In the genomic region with DNA sequence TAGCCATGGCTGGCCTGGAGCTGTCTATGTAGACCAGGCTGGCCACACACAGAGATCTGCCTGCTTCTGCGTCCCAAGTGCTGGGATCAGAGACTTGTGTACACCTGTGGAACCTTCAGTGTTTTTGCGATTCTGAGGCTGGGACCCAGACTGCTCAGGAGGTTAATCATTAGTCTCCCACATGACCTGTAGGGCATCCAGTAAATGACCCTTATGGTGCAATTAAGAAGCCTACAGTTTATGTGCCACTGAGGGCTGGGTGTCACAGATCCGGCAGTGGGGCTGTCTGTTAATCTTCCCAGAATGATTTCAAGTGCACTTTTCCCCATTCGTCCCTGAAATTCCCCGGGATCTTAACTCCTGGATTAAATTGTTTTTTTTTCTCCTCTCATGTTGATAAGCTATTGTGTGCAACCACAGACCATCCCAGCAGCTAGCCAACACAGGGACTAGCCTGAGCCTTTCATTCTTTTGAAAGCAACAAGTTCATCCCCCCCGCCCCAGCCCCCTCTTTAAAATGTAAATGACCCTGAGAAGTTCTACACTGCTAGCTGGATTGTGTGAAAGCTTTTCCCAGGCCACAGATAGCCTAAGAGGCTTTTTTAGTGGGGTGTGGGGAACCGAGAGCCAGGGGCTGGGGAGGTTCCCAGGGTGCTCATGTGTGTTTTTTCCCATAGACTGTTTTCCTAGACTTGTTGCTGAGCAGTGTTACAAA, we compare ENCODE assay signal across 16 mouse cellular contexts. TPM values are rescaled to one million over a fixed set of nuclear protein-coding genes. Genes with fewer than 3 reads are reported as not detected.
DNase-seq lines count a peak whose midpoint lies in the region; ATAC-seq lines count a peak whose summit lies in the region.
"Had no signal": no experiment of that assay in that cellular context is flagged by ENCODE, and none has a peak within 500 bp of the region (broad histone marks: within the 10 kb centered on the region; RNA-seq: fewer than 3 reads in every experiment).

No protein-coding gene starts in this region.

- no peaks in the 10 kb centered on the region for H3K36me3 ChIP-seq in kidney, embryonic 15.5 days
- no peaks in the 10 kb centered on the region for H3K36me3 ChIP-seq in intestine, embryonic 16.5 days (ENCODE audit: control insufficient read depth, insufficient read depth, low read length)
- H3K36me3 ChIP-seq in stomach, embryonic 15.5 days: no peaks in the 10 kb centered on the region
- H3K36me3 ChIP-seq: embryonic facial prominence, embryonic 12.5 days; lung, embryonic 15.5 days had no signal

- DNase-seq in embryo, embryonic 10.5 days (ENCODE audit: low spot score): peak; percentile 44
- DNase-seq in embryo, embryonic 9.5 days (ENCODE audit: extremely low spot score): no peak
- no peak for DNase-seq in kidney, postnatal 36 days
- no peak for DNase-seq in gastrocnemius, adult 8-10 months (ENCODE audit: low spot score in 2 of 2)
- DNase-seq: adrenal gland, postnatal 14 days; cerebellum, postnatal 10 days; kidney, postnatal 25 days; left cerebral cortex, postnatal 4 days; right cerebral cortex, postnatal 25 days; thymus, adult 2 months had no signal

- H3K27me3 ChIP-seq in kidney, embryonic 15.5 days: peaks cover 33% of the 10 kb centered on the region
- peaks cover 13% of the 10 kb centered on the region; the same call in 1 of the 2 replicates for H3K27me3 ChIP-seq in intestine, embryonic 16.5 days (replicated peaks; ENCODE audit: control insufficient read depth, insufficient read depth, low read length)
- peaks cover 17% of the 10 kb centered on the region for H3K27me3 ChIP-seq in stomach, embryonic 15.5 days (replicated peaks)

- H3K27ac ChIP-seq in kidney, embryonic 15.5 days: peak overlapping the region; percentile 59
- H3K27ac ChIP-seq in intestine, embryonic 16.5 days (ENCODE audit: low read length): peak overlapping the region; percentile 58
- peak overlapping the region; percentile 32; the same call in 1 of the 2 replicates for H3K27ac ChIP-seq in stomach, embryonic 15.5 days
- H3K27ac ChIP-seq: embryonic facial prominence, embryonic 12.5 days; lung, embryonic 15.5 days had no signal

- no peak overlapping the region for H3K4me3 ChIP-seq in kidney, embryonic 15.5 days (replicated peaks)
- no peak overlapping the region for H3K4me3 ChIP-seq in intestine, embryonic 16.5 days (ENCODE audit: low read length)
- no peak overlapping the region for H3K4me3 ChIP-seq in stomach, embryonic 15.5 days (replicated peaks)
- H3K4me3 ChIP-seq: embryonic facial prominence, embryonic 12.5 days; lung, embryonic 15.5 days had no signal

- H3K4me2 ChIP-seq in kidney, embryonic 15.5 days: no peak overlapping the region
- H3K4me2 ChIP-seq in intestine, embryonic 16.5 days (ENCODE audit: low read depth, low read length): no peak overlapping the region
- no peak overlapping the region for H3K4me2 ChIP-seq in stomach, embryonic 15.5 days
- H3K4me2 ChIP-seq: embryonic facial prominence, embryonic 12.5 days; lung, embryonic 15.5 days had no signal

- peak; percentile 50; the same call in 1 of the 2 replicates for ATAC-seq in kidney, embryonic 15.5 days (replicated peaks; ENCODE audit: low FRiP score)
- peak; percentile 41; the same call in 1 of the 2 replicates for ATAC-seq in intestine, embryonic 16.5 days
- ATAC-seq in stomach, embryonic 15.5 days (ENCODE audit: insufficient read depth, low FRiP score, low read depth): no peak; the same call in 1 of the 2 replicates
- no peak for ATAC-seq in activated CD4-positive, CD25-positive, alpha-beta regulatory T cell, adult 4 months

- peaks cover 30% of the 10 kb centered on the region for H3K4me1 ChIP-seq in kidney, embryonic 15.5 days
- peaks cover 23% of the 10 kb centered on the region for H3K4me1 ChIP-seq in intestine, embryonic 16.5 days (ENCODE audit: control insufficient read depth, insufficient read depth, low read length)
- no peaks in the 10 kb centered on the region for H3K4me1 ChIP-seq in stomach, embryonic 15.5 days

- WGBS in kidney, embryonic 15.5 days: 33% methylated on average over 7 of the region's 7 CpGs
- 36% methylated on average over 7 of the region's 7 CpGs for WGBS in intestine, embryonic 16.5 days
- WGBS in stomach, embryonic 15.5 days: 39% methylated on average over 7 of the region's 7 CpGs

- no peak overlapping the region for H3K9ac ChIP-seq in kidney, embryonic 15.5 days
- no peak overlapping the region for H3K9ac ChIP-seq in intestine, embryonic 16.5 days (ENCODE audit: low read depth, low read length)
- no peak overlapping the region for H3K9ac ChIP-seq in stomach, embryonic 15.5 days
- H3K9ac ChIP-seq: embryonic facial prominence, embryonic 12.5 days; lung, embryonic 15.5 days had no signal

- no peaks in the 10 kb centered on the region for H3K9me3 ChIP-seq in kidney, embryonic 15.5 days (replicated peaks)
- no peaks in the 10 kb centered on the region for H3K9me3 ChIP-seq in intestine, embryonic 16.5 days (ENCODE audit: control insufficient read depth, low read length)
- H3K9me3 ChIP-seq in stomach, embryonic 15.5 days: no peaks in the 10 kb centered on the region
- H3K9me3 ChIP-seq: embryonic facial prominence, embryonic 12.5 days; lung, embryonic 15.5 days had no signal

RNA-seq across cellular contexts. Expression of gene Cdh1, which starts 3.7 kb away (rescaled TPM):
- 80.8 and 81.7 TPM in 2 replicates for polyA plus RNA-seq in kidney, embryonic 15.5 days (2015; fragmentation: Nextera tagmentation; extraction: Ambion mirVana)
- 170 and 181 TPM in 2 replicates for polyA plus RNA-seq in intestine, embryonic 16.5 days (2015; fragmentation: Nextera tagmentation; extraction: Ambion mirVana)
- 163 and 189 TPM in 2 replicates for polyA plus RNA-seq in stomach, embryonic 15.5 days (2015; fragmentation: Nextera tagmentation; extraction: Ambion mirVana)
- under 1 TPM; 0.11 to 0.38 (median 0.31) TPM for total RNA-seq in gastrocnemius, adult 8-10 months (2022)
- under 1 TPM; 0.20 to 0.57 TPM for polyA plus RNA-seq in activated CD4-positive, CD25-positive, alpha-beta regulatory T cell, adult 4 months (2017; shearing (Covaris generic))

RNA-seq across cellular contexts. Expression of gene Gm10073, which starts 26.2 kb away (rescaled TPM):
- 9.9 and 11.7 TPM in 2 replicates for polyA plus RNA-seq in kidney, embryonic 15.5 days (2015; fragmentation: Nextera tagmentation; extraction: Ambion mirVana)
- 8.4 and 10.6 TPM in 2 replicates for polyA plus RNA-seq in intestine, embryonic 16.5 days (2015; fragmentation: Nextera tagmentation; extraction: Ambion mirVana)
- polyA plus RNA-seq in stomach, embryonic 15.5 days (2015; fragmentation: Nextera tagmentation; extraction: Ambion mirVana): 11.0 and 48.1 TPM in 2 replicates
- 100 to 1,000 TPM in 3 of 4 experiments, 10 to 100 TPM in 1; 99.2 to 128 (median 106) TPM for total RNA-seq in gastrocnemius, adult 8-10 months (2022)
- 100 to 1,000 TPM in 1 of 2 experiments, 10 to 100 TPM in 1; 85.5 to 100 TPM for polyA plus RNA-seq in activated CD4-positive, CD25-positive, alpha-beta regulatory T cell, adult 4 months (2017; shearing (Covaris generic))

Comparison
In these comparisons a context has a peak if more than half of its experiments do, and no peak if none do; other contexts are left out.
1. ATAC-seq: peak in kidney, embryonic 15.5 days (single experiment) and intestine, embryonic 16.5 days (single experiment); none in stomach, embryonic 15.5 days (single experiment) and activated CD4-positive, CD25-positive, alpha-beta regulatory T cell, adult 4 months (single experiment).
2. RNA of gene Cdh1, which starts 3.7 kb away (polyA plus RNA-seq): 170 to 181 TPM in intestine, embryonic 16.5 days, 163 to 189 TPM in stomach, embryonic 15.5 days and 80.8 to 81.7 TPM in kidney, embryonic 15.5 days; 0.20 to 0.57 TPM in activated CD4-positive, CD25-positive, alpha-beta regulatory T cell, adult 4 months; every median in the first group is over 10 times any median in the second.
3. Peak in every context shown above with its lines, with median percentiles within 50 percentile points of each other: H3K27ac ChIP-seq.